Mouse (Mus musculus) regulatory T cell (primary cell): ENCODE results near the gene Dpp4.

Experiments used
- in situ Hi-C: fragments of 300-600 bp; cut with MboI, MseI; formaldehyde crosslinking; loops from one replicate; pipeline ENCODE4 v1.15.1; 2025; ENCODE audit warnings: high pct_unique_total_duplicates

The Dpp4 gene

GRCm38 (mm10) chr2:62363606-62364005 lies 48.4 kb downstream of the Dpp4 start:
- in situ Hi-C loops, result loop anchor here (10.0 kb wide), 1 partner anchor 1569 kb away; no protein-coding TSS in a partner anchor

GRCm38 (mm10) chr2:62362211-62362610 lies 49.8 kb downstream of the Dpp4 start:
- in situ Hi-C loops, result loop anchor here (10.0 kb wide), 1 partner anchor 1567 kb away; no protein-coding TSS in a partner anchor

GRCm38 (mm10) chr2:62361514-62361913 lies 50.5 kb downstream of the Dpp4 start:
- in situ Hi-C loops, result loop anchor here (10.0 kb wide), 1 partner anchor 1567 kb away; no protein-coding TSS in a partner anchor

GRCm38 (mm10) chr2:62360872-62361271 lies 51.2 kb downstream of the Dpp4 start:
- in situ Hi-C loops, result loop anchor here (10.0 kb wide), 1 partner anchor 1566 kb away; no protein-coding TSS in a partner anchor

- in situ Hi-C loops, result no loop called here
Observed at GRCm38 (mm10) chr2:62357259-62357658, 54.8 kb downstream of the Dpp4 start.

GRCm38 (mm10) chr2:62356606-62357005 lies 55.4 kb downstream of the Dpp4 start:
- in situ Hi-C loops, result no loop called here

- in situ Hi-C loops, result no loop called here
Observed at GRCm38 (mm10) chr2:62355766-62356165, 56.3 kb downstream of the Dpp4 start.

- in situ Hi-C loops, result no loop called here
Observed at GRCm38 (mm10) chr2:62352035-62352434, 60.0 kb downstream of the Dpp4 start.

GRCm38 (mm10) chr2:62347762-62348161 lies 64.3 kb downstream of the Dpp4 start:
- in situ Hi-C loops, result no loop called here

GRCm38 (mm10) chr2:62346771-62347170 lies 65.3 kb downstream of the Dpp4 start:
- in situ Hi-C loops, result no loop called here

- in situ Hi-C loops, result no loop called here
Observed at GRCm38 (mm10) chr2:62344367-62344766, 67.7 kb downstream of the Dpp4 start.

- in situ Hi-C loops, result no loop called here
Observed at GRCm38 (mm10) chr2:62341734-62342128, 70.3 kb downstream of the Dpp4 start.

- in situ Hi-C loops, result no loop called here
Observed at GRCm38 (mm10) chr2:62341061-62341733, 70.8 kb downstream of the Dpp4 start.

GRCm38 (mm10) chr2:62339222-62339944 lies 72.6 kb downstream of the Dpp4 start:
- in situ Hi-C loops, result loop anchor here (5.0 kb wide), 1 partner anchor 118 kb away; no protein-coding TSS in a partner anchor

- in situ Hi-C loops, result loop anchor here (5.0 kb wide), 1 partner anchor 120 kb away; no protein-coding TSS in a partner anchor
Observed at GRCm38 (mm10) chr2:62337086-62337485, 74.9 kb downstream of the Dpp4 start.

GRCm38 (mm10) chr2:62334397-62335243 lies 77.4 kb downstream of the Dpp4 start:
- in situ Hi-C loops, result loop anchor here (5.0 kb wide), 1 partner anchor 123 kb away; no protein-coding TSS in a partner anchor

GRCm38 (mm10) chr2:62332465-62332864 lies 79.6 kb downstream of the Dpp4 start:
- in situ Hi-C loops, result no loop called here

- in situ Hi-C loops, result no loop called here
Observed at GRCm38 (mm10) chr2:62331913-62332312, 80.1 kb downstream of the Dpp4 start.

- in situ Hi-C loops, result no loop called here
Observed at GRCm38 (mm10) chr2:62325388-62325787, 86.6 kb downstream of the Dpp4 start.

GRCm38 (mm10) chr2:62323078-62323637 lies 88.9 kb downstream of the Dpp4 start:
- in situ Hi-C loops, result loop anchor here (5.0 kb wide), 1 partner anchor 304 kb away; no protein-coding TSS in a partner anchor

- in situ Hi-C loops, result loop anchor here (10.0 kb wide), 1 partner anchor 715 kb away; no protein-coding TSS in a partner anchor
Observed at GRCm38 (mm10) chr2:62319489-62319888, 92.5 kb downstream of the Dpp4 start.
